Mouse (Mus musculus) lung, postnatal 4 days (tissue): ENCODE data around the gene Cd37.

Experiments
- DNase-seq, 2 experiments: peaks; one replicate each; pipeline ENCODE4 v3.0.0; 2021

Cd37 gene

GRCm38 (mm10) chr7:45238723-45239496 is at the start of gene Cd37:
Gene Cd37 (minus strand): TSS chr7:45239115.
- DNase-seq = peak; percentile 62 to 65

GRCm38 (mm10) chr7:45286486-45286885 is 47.6 kb upstream of the Cd37 start:
- DNase-seq = no peak

DNA sequence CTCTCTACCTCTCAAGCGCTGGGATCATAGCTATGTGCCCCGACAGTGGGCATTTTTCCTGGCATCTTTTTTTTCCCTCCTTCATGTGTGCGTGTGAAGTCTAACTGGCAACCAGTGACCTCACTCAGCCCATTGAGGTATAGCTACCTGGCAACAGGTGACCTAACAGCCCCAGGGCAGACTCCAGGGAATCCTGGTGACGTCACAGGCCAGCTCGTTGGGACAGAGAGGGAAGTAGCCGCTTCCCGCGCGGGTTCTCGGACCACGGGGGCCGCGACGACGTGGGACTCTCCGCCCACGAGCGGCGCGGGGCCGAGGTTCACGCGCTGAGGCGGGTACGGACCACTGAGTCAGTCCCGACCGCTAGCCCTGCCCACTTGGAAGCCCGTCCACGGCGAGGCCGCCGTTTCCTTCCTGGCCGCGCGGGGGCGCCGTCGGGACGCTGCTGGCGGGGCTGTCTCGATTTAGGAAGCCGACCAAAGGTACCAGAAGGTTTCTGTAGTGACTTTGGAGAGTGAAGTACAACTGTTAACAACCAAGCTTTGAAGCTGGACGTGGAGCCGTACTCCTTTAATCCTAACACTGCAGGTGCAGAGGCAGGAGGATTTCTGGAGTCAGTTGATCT is 38.3 kb upstream of the Cd37 start, which contains the start of gene Slc6a21:
Gene Slc6a21, plus strand, starts transcription at position 378 of the 625 bp plus-strand sequence.
- peak; percentile 82 to 90 for DNase-seq

- no peak for DNase-seq
These were observed 34.8 kb upstream of the Cd37 start for GRCm38 (mm10) chr7:45273672-45274071.

DNA sequence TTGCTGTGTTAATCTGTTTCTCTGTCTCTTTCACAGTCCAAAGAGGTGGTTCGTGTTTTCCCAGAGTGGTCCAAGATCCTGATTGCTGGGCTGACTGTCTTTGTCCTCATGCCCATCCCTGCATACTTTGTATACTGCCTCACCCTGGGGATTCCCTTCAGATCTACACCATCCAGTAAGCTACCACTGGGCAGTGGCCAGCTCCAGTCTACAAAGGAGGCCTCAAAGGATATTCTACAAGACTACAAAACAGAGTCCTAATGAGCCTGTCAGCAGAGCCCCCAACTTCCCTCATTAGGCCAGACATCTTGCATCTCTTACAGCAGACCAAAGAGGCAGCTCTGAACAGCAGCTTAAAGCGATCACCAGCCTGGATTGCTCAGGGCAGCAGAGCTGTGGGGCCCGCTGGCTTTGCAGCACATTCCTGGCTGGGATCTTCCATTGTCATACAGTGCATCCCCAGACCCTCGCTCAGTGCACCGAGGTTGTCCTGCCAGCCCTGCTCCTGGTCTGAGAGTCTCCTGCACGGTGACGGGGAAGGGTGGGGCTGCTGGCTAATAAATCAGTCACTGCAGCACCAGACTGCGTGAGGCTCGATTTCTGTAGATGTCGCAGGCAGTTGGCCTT is 34.0 kb upstream of the Cd37 start:
- DNase-seq = no peak

DNA sequence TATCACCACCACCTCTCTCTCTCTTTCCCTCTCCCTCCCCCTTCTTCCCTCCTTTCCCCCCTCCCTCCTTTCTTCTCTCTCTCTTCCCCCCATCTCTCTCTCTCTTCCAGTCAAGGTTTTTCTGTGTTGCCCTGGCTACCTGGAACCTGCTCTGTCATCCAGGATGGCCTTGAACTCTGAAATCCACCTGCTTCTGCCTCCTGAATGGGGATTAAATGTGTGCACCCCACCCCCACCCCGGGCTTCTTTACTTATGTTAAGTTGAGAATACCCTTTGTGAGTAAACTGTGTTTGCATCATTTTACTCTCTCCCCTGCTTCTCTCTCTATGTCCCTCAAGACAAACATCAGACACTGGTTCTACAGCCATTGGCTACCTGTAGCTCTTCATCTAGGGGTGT is 26.6 kb upstream of the Cd37 start:
- no peak for DNase-seq

DNA sequence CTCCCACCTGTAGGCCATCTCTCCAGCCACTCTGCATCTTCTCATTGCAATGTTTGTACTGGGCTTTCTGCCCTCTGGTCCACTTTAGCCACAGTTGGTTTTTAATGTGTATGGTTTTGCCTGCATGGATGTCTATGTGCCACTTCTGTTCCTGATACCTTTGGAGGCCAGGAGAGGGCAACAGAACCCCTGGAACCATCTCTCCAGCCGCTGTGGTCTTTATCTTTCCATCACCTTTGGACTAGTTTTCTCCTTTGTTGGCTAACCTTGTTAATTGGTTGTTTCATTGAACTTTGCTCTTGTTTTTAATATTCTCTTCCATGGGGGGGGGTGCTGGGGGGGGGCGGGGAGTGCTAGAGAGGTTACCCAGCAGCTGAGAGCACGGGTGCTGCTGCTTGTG is 25.4 kb upstream of the Cd37 start:
- no peak for DNase-seq

DNA sequence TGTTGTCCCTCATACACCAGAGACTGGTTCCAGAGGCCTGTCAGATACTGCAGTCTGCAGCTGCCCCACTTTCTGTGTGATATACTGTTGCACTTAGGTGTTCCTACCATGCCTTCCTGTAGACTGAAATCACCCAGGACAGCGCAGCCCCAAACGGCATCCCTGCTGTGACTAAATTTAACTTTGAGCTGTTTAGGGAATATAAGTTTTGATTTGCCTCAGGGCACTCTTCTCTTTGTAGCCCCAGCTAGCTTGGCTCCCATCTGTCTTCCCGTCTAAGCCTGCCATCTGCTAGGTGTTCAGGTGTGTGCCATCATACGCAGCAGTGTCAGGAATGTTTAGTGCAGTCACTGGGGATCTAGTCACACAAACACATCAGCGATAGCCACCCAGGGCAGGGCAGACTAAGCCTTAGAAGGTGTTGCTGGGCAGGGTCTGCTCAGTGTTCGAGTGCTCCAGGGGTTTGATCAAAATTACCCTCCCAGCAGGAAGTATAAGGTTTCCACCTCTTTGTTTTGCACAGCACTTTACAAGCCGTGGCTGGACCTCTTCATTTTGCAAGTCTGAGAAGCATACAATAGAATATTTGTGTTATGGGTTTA is 24.2 kb upstream of the Cd37 start:
- no peak for DNase-seq

GRCm38 (mm10) chr7:45262266-45262665 is 23.4 kb upstream of the Cd37 start:
- no peak for DNase-seq

DNA sequence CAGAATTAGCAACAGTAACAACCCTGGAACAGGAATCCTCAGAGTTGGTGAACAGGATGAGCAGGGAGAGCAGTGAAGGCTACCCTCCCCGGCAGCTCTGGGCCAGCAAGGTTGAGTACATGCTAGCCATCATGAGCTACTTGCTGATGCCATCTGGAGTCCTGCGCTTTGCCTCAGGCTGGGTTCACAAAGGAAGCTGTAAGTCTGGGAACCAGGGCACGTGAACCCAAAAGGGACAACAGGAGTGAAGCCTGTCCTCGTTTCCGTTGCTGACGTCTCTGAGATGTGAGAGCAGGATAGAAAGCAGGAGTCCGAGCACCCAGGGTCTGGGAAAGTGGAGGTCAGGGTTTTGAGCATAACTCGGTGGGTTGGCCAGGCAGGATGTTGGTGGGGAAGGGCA is 20.4 kb upstream of the Cd37 start:
- DNase-seq = no peak

GRCm38 (mm10) chr7:45257063-45257840 is 18.3 kb upstream of the Cd37 start:
- DNase-seq = no peak

- peak; percentile 35 to 61 for DNase-seq
These were observed 16.9 kb upstream of the Cd37 start for GRCm38 (mm10) chr7:45255822-45256221.

DNA sequence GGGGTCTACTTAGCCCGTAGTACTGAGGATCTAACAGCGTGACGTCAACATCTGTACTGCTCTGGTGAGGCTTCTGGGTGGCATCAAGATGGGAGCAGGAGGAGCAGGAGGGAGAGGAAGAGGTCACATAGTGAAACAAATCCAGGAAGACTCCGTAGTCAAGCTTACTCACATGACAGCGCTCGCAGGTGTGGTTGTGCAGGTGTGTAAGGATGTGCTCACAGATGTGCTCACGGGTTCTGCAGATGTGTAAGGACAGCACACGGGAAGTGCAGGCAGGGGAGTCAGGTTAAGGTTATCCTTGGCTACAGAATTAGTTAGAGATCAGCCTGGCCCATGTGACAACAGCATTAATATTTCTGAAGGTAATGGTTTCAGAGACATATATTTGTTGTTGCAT is 14.9 kb upstream of the Cd37 start:
- DNase-seq = no peak

DNA sequence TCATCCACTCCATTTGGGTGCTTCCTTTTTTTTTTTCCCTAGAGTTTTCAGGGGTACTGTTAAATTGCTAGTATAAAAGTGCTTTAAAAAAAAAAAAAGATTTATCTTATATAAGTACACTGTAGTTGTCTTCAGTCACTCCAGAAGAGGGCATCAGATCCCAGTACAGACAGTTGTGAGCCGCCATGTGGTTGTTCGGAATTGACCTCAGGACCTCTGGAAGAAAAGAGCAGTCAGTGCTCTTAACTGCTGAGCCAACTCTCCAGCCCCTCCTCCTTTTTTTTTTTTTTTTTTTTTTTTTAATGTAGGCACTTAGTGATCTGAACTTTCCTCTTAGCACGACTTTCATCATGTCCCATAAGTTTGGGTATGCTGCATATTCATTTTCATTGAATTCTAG is 8.8 kb upstream of the Cd37 start:
- DNase-seq = no peak

DNA sequence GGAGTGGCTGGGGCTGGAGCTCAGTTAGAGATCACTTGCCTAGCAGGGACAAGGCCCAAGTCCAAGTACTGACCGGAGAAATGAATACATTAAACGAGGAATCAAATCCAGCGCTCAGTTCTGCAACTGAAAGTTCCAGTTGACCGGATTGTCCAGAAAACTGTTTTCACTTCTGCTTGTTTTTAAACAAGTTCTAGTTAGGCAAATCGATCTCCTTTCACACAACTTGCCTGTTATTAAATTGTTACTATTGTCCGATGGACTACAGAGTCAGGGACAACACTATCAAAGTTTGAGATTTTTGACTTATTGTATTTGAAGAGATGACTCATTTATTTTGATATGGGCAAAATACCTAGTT is 2.5 kb upstream of the Cd37 start:
- no peak for DNase-seq

- peak; percentile 37 to 59 for DNase-seq
These were observed 1.9 kb upstream of the Cd37 start, which contains the start of gene Slc6a16 for GRCm38 (mm10) chr7:45240633-45241388. Gene Slc6a16 (plus strand): TSS chr7:45241085.

- DNase-seq = no peak
These were observed 1.2 kb upstream of the Cd37 start for GRCm38 (mm10) chr7:45240109-45240508.

GRCm38 (mm10) chr7:45237747-45238699 is 892 bp downstream of the Cd37 start:
- no peak for DNase-seq

DNA sequence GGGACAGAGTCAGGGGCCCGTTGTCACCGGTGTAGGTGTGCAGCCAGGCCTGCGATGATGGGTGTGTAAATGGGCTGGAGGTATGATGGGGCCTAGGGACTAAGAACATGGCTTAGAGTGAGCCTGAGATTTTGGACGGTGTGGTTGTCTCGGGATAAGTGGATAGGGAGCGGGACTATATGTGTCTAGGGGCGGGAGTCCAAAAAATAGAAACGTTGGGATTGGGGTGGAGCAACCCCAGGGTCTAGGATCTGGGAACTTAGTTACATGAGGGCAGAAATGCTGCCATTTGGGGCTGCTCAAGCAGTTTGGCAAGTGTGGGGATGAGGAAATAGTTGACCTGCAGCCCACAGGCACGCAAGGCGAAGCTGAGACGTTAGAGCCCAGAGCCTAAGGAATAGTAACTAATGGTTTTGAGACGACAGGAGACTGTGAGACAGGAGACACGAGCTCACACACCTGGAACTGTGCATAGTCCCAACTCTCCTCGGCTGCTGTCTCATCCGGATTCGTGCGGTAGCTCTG is 3.2 kb downstream of the Cd37 start:
- no peak for DNase-seq

DNA sequence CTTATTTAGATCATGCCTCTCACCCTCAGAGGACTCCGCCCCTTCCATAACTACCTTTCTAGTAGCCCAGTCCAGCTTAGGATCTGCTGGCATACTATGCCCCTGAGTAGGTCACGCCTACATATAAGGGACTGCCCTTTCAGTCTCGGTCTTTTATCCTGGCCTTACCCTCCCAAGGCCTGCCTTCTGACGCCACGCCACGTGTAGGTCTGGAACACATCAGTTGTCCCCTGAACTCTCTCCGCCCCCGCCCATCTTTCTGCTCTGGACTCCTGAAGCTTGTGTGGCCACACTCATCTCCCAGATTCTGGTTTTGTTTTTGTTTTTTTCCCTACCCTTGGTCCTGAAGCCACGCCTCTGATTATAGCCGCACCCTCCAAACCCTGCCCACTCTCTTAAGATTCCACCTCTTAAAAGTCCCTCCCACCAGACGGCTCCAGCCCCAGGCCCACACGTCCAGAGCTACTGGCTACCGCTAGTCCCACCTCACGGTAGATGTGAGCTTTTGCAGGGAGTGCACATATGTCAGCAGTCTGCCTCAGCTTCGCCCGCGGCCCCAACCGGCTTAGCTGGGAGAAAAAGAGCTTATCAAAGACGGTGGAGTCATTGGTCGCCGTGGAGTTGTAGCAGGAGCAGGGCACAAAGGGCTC is 3.9 kb downstream of the Cd37 start:
- peak; percentile 54 to 60 for DNase-seq
